Comparison of ENCODE assay signal across 17 mouse cellular contexts in the genomic region with DNA sequence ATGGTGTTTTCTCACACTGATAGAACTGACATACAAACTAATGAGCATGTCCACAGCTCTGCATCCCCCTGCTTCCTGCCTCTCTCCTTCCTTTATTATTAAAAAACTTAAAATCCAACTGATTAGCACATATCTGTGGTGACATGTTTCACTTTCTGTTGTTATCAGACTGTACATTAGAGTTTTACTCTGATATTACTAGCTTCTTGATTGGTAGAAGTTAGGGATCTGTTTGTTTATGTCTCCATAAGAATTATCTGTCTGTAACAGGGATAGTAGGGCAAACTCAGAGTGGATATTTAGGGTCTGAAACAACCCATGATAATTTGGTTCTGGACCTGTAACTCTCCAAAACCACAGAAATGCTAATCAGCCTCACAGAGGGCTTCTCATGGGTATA.
"Had no signal": no experiment of that assay in that cellular context is flagged by ENCODE, and none has a peak within 500 bp of the region (broad histone marks: within the 10 kb centered on the region; RNA-seq: fewer than 3 reads in every experiment).

No protein-coding gene starts in this region.

- DNase-seq: retina, postnatal 1 day; right cerebral cortex, adult 18-20 months; right cerebral cortex, postnatal 14 days; right cerebral cortex, postnatal 25 days; right cerebral cortex, postnatal 4 days; spleen, adult 18-20 months; thymus, adult 18-20 months; thymus, adult 2 months; thymus, postnatal 14 days; thymus, postnatal 25 days; thymus, postnatal 36 days; thymus, postnatal 4 days had no signal

- H3K9ac ChIP-seq: neural tube, embryonic 12.5 days; neural tube, embryonic 13.5 days; neural tube, embryonic 15.5 days; stomach, embryonic 15.5 days had no signal

- H3K9me3 ChIP-seq: neural tube, embryonic 12.5 days; neural tube, embryonic 13.5 days; neural tube, embryonic 15.5 days; stomach, embryonic 15.5 days had no signal

- H3K27ac ChIP-seq: neural tube, embryonic 12.5 days; neural tube, embryonic 13.5 days; neural tube, embryonic 15.5 days; stomach, embryonic 15.5 days; stomach, postnatal 0 days had no signal

- H3K4me3 ChIP-seq: neural tube, embryonic 12.5 days; neural tube, embryonic 13.5 days; neural tube, embryonic 15.5 days; stomach, embryonic 15.5 days had no signal

- H3K27me3 ChIP-seq: neural tube, embryonic 12.5 days; neural tube, embryonic 13.5 days; neural tube, embryonic 15.5 days; stomach, embryonic 15.5 days had no signal

- H3K4me1 ChIP-seq: neural tube, embryonic 12.5 days; neural tube, embryonic 13.5 days; neural tube, embryonic 15.5 days; stomach, embryonic 15.5 days had no signal

- H3K36me3 ChIP-seq: neural tube, embryonic 12.5 days; neural tube, embryonic 13.5 days; neural tube, embryonic 15.5 days; stomach, embryonic 15.5 days had no signal
